Mouse (Mus musculus) adipocyte (in vitro differentiated cells): ENCODE measurements around the gene Uri1.

Experiments
- DNase-seq: peaks from one replicate; pipeline ENCODE4 v3.0.0-alpha.2; 2016; ENCODE audit warnings: low spot score

Uri1 gene

GRCm38 (mm10) chr7:37918926-37919325 is 104.4 kb downstream of the Uri1 start:
- DNase-seq: no peak

- no peak for DNase-seq
These were observed 106.5 kb downstream of the Uri1 start for GRCm38 (mm10) chr7:37916762-37917439.

- DNase-seq: no peak
These were observed 111.6 kb downstream of the Uri1 start for GRCm38 (mm10) chr7:37911802-37912122.

- DNase-seq: no peak
These were observed 112.1 kb downstream of the Uri1 start for GRCm38 (mm10) chr7:37911114-37911801.

- DNase-seq: no peak
These were observed 113.2 kb downstream of the Uri1 start for GRCm38 (mm10) chr7:37910161-37910560.
